Mouse (Mus musculus) macrophage (primary cell): ENCODE measurements around the gene Ddc. TPM values are rescaled to one million over a fixed set of nuclear protein-coding genes. Genes with fewer than 3 reads are reported as not detected.

Experiments used
- H3K27ac ChIP-seq: fragments of 350-480 bp; formaldehyde crosslinking; 2 replicates; pipeline ENCODE4 v1.9.0; 2021
- H3K36me3 ChIP-seq: fragments of 350-480 bp; formaldehyde crosslinking; 2 replicates; pipeline ENCODE4 v1.9.0; 2021; ENCODE audit errors: inconsistent target
- H3K4me3 ChIP-seq: fragments of 350-480 bp; formaldehyde crosslinking; 2 replicates; pipeline ENCODE4 v1.9.0; 2021; ENCODE audit errors: inconsistent target
- H3K79me2 ChIP-seq: fragments of 350-480 bp; formaldehyde crosslinking; 2 replicates; pipeline ENCODE4 v1.9.0; 2021; ENCODE audit errors: inconsistent target
- WGBS: methylation state at CpG from one replicate; pipeline ENCODE4 v1.1.7; 2026; ENCODE audit warnings: inconsistent platforms; ENCODE audit not compliant: missing documents; 5-methylcytosine and 5-hydroxymethylcytosine counted together
- polyA plus RNA-seq: library from polyadenylated mRNA; stranded (reverse); fragments of 250-400 nt; gene quantifications from 3 replicates; pipeline ENCODE4 v1.2.4, GENCODE M21; 2018; ENCODE audit warnings: inconsistent platforms

The Ddc gene
- polyA plus RNA-seq, 1 experiment from 2014 or later = not detected

- 93% methylated on average over 3 of the region's 3 CpGs for WGBS
- Histone ChIP-seq H3K27ac (no peak overlapping the region), H3K4me3 (no peak overlapping the region), H3K79me2 (peaks cover 27% of the 10 kb centered on the region; the same call in 1 of the 2 replicates), H3K36me3 (peaks cover 30% of the 10 kb centered on the region)
These were observed 127.3 kb downstream of the Ddc start for GRCm38 (mm10) chr11:11770691-11771090.

- H3K79me2 ChIP-seq = peaks cover 38% of the 10 kb centered on the region; the same call in 1 of the 2 replicates
- no peak overlapping the region for H3K4me3 ChIP-seq
- WGBS = 98% methylated on average over 19 of the region's 20 CpGs
- no peak overlapping the region for H3K27ac ChIP-seq
- H3K36me3 ChIP-seq = peaks cover 30% of the 10 kb centered on the region
These were observed 128.7 kb downstream of the Ddc start for GRCm38 (mm10) chr11:11769281-11769680.

- no peak overlapping the region for H3K27ac ChIP-seq
- peaks cover 30% of the 10 kb centered on the region for H3K36me3 ChIP-seq
- WGBS = 100% methylated on average over 2 of the region's 2 CpGs
- no peak overlapping the region for H3K4me3 ChIP-seq
- H3K79me2 ChIP-seq = peaks cover 38% of the 10 kb centered on the region; the same call in 1 of the 2 replicates
These were observed 129.9 kb downstream of the Ddc start for GRCm38 (mm10) chr11:11768057-11768456.

GRCm38 (mm10) chr11:11766736-11767135, 131.2 kb downstream of the Ddc start:
- H3K27ac ChIP-seq = no peak overlapping the region
- H3K36me3 ChIP-seq = peaks cover 25% of the 10 kb centered on the region
- no peak overlapping the region for H3K4me3 ChIP-seq
- H3K79me2 ChIP-seq = peaks cover 38% of the 10 kb centered on the region; the same call in 1 of the 2 replicates

- H3K36me3 ChIP-seq = peaks cover 25% of the 10 kb centered on the region
- H3K79me2 ChIP-seq = peaks cover 38% of the 10 kb centered on the region; the same call in 1 of the 2 replicates
- 31% methylated on average over 1 of the region's 1 CpGs for WGBS
- H3K27ac ChIP-seq = no peak overlapping the region
- H3K4me3 ChIP-seq = no peak overlapping the region
These were observed 131.8 kb downstream of the Ddc start for GRCm38 (mm10) chr11:11766105-11766504.

GRCm38 (mm10) chr11:11765414-11765813, 132.5 kb downstream of the Ddc start:
- WGBS = 50% methylated on average over 1 of the region's 1 CpGs
- Histone ChIP-seq H3K27ac (no peak overlapping the region), H3K79me2 (peaks cover 38% of the 10 kb centered on the region; the same call in 1 of the 2 replicates), H3K4me3 (no peak overlapping the region), H3K36me3 (peaks cover 25% of the 10 kb centered on the region)

Other genes with a start within 250 kb of the Ddc start
- 28.8 to 37.3 TPM (median 32.7 TPM) in 3 replicates for gene Ikzf1, start 213.1 kb downstream of the Ddc start, polyA plus RNA-seq
- gene Fignl1, start 89.2 kb downstream of the Ddc start, polyA plus RNA-seq = 1.3 to 21.2 TPM (median 4.0 TPM) in 3 replicates
- 0.11 TPM in 1 of 3 replicates, not detected in the others for gene Grb10, start 140.5 kb upstream of the Ddc start, polyA plus RNA-seq